Mouse (Mus musculus) heart, embryonic 10.5 days (tissue): ENCODE results near the gene Stx6. TPM values are rescaled to one million over a fixed set of nuclear protein-coding genes. Genes with fewer than 3 reads are reported as not detected.
"Not testable (repeated sequence)": the region's sequence is repeated elsewhere in the genome, so short reads cannot be mapped to it uniquely, and the experiment has no call there.

Experiments
- DNase-seq: peaks from one replicate; pipeline ENCODE4 v3.0.0-alpha.2; 2017; ENCODE audit warnings: low spot score
- H3K27ac ChIP-seq: fragments of 300-500 bp; sonication (generic); 2 replicates; pipeline ENCODE4 v1.5.1; 2016; ENCODE audit warnings: mild to moderate bottlenecking
- H3K27me3 ChIP-seq: fragments of 300-500 bp; sonication (generic); 2 replicates; pipeline ENCODE4 v1.6.1; 2016; ENCODE audit warnings: mild to moderate bottlenecking; ENCODE audit not compliant: poor library complexity, insufficient read depth, severe bottlenecking
- H3K36me3 ChIP-seq: fragments of 300-500 bp; sonication (generic); 2 replicates; pipeline ENCODE4 v1.6.1; 2016; ENCODE audit warnings: mild to moderate bottlenecking, moderate library complexity
- H3K4me1 ChIP-seq: fragments of 300-500 bp; sonication (generic); 2 replicates; pipeline ENCODE4 v1.6.1; 2016; ENCODE audit warnings: mild to moderate bottlenecking
- H3K4me3 ChIP-seq: fragments of 300-500 bp; sonication (generic); 2 replicates; pipeline ENCODE4 v1.5.1; 2016; ENCODE audit warnings: mild to moderate bottlenecking, moderate library complexity
- H3K9me3 ChIP-seq: fragments of 300-500 bp; sonication (generic); 2 replicates; pipeline ENCODE4 v1.6.1; 2016; ENCODE audit warnings: mild to moderate bottlenecking, moderate library complexity
- WGBS: fragments of 180-500 bp; shearing (Covaris S2); methylation state at CpG from one replicate; pipeline ENCODE4 v1.1.7; 2016; 5-methylcytosine and 5-hydroxymethylcytosine counted together
- polyA plus RNA-seq: library from polyadenylated mRNA; unstranded; fragments of >200 nt; fragmentation: Nextera tagmentation; extraction: Ambion mirVana; gene quantifications from 2 replicates; pipeline ENCODE4 v1.2.1, GENCODE M21; 2016

Gene Stx6
- polyA plus RNA-seq, 1 experiment from 2014 or later = 66.9 TPM

DNA sequence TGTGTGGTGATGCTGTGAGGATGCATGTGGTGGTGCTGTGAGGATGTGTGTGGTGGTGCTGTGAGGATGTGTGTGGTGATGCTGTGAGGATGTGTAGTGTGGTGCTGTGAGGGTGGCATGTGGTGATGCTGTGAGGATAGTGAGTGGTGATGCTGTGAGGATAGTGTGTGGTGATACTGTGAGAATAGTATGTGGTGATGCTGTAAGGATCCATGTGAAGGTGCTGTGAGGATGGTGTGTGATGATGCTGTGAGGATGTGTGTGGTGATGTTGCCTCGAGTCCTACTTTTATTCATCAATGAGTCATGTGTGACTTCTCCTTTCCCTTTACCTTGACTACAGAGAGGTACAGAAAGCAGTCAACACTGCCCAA is 15.1 kb downstream of the Stx6 start:
- 91% methylated on average over 1 of the region's 1 CpGs for WGBS
- not testable (repeated sequence) for H3K4me1 ChIP-seq, H3K4me3 ChIP-seq, DNase-seq, H3K27me3 ChIP-seq, H3K9me3 ChIP-seq, H3K27ac ChIP-seq
- peaks cover 42% of the 10 kb centered on the region for H3K36me3 ChIP-seq

DNA sequence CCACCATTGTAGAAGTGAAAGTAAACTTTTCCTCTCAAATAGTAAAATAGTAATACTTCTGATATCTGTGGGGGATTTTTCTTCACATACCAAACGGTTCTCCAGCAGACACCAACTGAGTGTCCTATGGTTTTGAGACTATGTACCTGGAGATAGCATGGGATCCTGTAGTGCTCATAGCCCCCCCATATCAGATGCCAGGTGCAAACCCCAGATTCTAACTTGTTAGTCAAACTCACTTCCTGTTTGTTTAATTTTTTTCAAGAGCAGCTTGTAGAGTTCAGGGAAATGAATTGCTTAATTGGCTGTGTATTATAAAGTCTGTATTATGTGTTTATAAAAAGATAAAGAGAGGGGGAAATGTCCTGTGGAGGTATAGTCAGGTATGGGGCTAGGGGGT is 15.9 kb downstream of the Stx6 start:
- WGBS = 88% methylated on average over 1 of the region's 1 CpGs
- Histone ChIP-seq H3K27ac (no peak overlapping the region), H3K27me3 (no peaks in the 10 kb centered on the region), H3K4me3 (no peak overlapping the region), H3K4me1 (peaks cover 10% of the 10 kb centered on the region; the same call in 1 of the 2 replicates), H3K36me3 (peaks cover 50% of the 10 kb centered on the region), H3K9me3 (no peaks in the 10 kb centered on the region)
- DNase-seq = no peak

DNA sequence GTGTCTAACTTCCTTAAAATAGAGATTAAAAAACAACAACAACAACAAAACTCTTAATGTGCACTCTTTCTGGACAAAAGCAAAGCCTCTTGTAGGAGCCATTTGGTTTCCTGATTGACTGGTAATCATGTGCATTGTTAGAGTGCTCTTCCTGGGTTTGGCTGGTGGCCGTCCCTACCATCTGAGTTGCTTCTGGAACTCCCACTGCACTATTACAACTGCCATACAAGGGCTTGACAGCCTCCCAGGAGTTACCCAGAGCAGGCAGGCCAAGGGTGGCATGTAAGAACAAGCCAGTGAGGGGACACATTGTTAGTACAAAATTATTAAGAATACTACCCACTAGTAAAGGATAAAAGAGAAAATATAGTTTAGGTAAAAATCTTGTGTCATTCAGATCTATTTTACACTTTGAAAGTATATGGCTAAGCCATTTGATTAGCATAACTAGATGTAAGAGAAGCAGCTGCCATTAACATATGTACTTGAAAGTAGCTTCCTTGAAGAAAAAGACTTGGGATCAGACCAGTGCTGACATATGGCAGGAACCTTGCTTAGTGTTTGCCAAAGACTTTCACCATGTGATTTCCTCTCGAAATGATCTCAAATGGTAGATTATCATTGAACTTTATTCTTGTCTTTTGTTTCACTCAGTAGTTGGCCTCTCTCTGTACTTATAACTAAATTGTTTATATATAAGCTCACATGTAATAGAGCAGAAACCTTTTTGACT is 19.8 kb downstream of the Stx6 start:
- H3K36me3 ChIP-seq = peaks cover 70% of the 10 kb centered on the region
- no peak overlapping the region for H3K4me3 ChIP-seq
- DNase-seq = no peak
- H3K9me3 ChIP-seq = no peaks in the 10 kb centered on the region
- H3K27me3 ChIP-seq = no peaks in the 10 kb centered on the region
- 0 out of 2 replicates have a peak, but pooled peaks cover 3% of the 10 kb centered on the region for H3K4me1 ChIP-seq
- 79% methylated on average over 2 of the region's 2 CpGs for WGBS
- no peak overlapping the region for H3K27ac ChIP-seq

DNA sequence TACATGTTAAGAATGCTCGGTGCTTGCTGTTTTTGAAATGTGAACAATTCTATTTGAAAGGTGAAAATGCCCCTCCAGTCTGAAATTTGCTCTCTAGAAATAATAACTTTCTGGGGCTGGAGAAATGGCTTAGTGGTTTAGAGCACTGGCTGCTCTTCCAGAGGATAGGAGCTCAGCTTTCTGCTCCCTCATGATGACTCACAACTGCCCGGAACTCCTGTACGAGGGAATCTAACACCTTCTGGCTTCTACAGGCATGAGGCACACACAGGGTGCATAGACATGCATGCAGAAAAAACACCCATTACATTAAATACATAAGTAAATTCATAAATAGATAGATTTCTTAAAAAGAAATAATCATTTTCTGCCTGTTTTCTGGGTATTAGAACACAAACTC is 25.7 kb downstream of the Stx6 start:
- no peak for DNase-seq
- Histone ChIP-seq H3K4me3 (no peak overlapping the region), H3K27ac (no peak overlapping the region), H3K36me3 (peaks cover 45% of the 10 kb centered on the region), H3K9me3 (no peaks in the 10 kb centered on the region), H3K27me3 (no peaks in the 10 kb centered on the region), H3K4me1 (0 out of 2 replicates have a peak, but pooled peaks cover 3% of the 10 kb centered on the region)
- 77% methylated on average over 3 of the region's 3 CpGs for WGBS

DNA sequence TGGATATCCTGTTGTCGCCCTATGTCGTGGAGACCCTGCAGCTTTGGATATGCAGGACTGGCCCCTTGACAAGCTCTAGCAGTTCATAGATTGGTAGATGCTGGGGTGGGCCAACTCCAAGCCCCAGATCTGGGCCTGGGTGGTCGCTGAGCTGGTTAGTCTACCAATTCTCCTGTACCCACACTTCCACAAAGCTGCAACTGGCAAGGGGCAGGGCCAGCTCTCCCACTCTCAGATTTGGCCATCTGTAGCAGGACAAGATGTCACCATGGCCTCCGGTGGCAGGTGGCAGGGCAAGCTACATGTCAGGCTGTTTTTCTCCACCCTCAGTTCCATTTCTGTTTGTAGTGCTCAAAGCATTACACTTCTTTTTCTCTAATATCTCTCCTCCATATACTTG is 30.1 kb downstream of the Stx6 start:
- WGBS = 91% methylated on average over 4 of the region's 4 CpGs
- no peaks in the 10 kb centered on the region for H3K27me3 ChIP-seq
- H3K4me3 ChIP-seq = no peak overlapping the region
- no peaks in the 10 kb centered on the region for H3K9me3 ChIP-seq
- peaks cover 4% of the 10 kb centered on the region; the same call in 1 of the 2 replicates for H3K4me1 ChIP-seq
- no peak for DNase-seq
- H3K36me3 ChIP-seq = peaks cover 51% of the 10 kb centered on the region
- H3K27ac ChIP-seq = no peak overlapping the region

DNA sequence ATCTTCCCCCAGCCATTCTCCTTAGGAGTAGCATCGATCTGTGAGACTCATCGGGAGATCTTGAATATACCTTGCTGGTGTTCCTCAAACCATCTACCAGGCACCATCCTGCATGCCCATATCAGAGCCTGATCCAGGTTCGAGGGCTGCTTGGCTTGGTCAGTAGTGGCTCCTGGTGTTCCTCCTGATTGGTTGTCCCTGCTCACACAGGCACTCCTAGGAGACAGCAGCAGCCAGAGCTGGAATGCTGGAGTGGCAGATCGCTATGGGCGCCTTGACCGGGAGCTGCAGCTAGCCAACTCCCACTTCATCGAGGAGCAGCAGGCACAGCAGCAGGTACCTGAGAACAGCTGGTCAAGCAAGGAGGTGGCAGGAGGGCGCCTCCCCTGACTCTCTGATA is 32.7 kb downstream of the Stx6 start:
- no peaks in the 10 kb centered on the region for H3K27me3 ChIP-seq
- H3K27ac ChIP-seq = no peak overlapping the region
- DNase-seq = no peak
- H3K4me3 ChIP-seq = no peak overlapping the region
- peaks cover 64% of the 10 kb centered on the region for H3K36me3 ChIP-seq
- H3K9me3 ChIP-seq = no peaks in the 10 kb centered on the region
- WGBS = 83% methylated on average over 8 of the region's 8 CpGs
- H3K4me1 ChIP-seq = peaks cover 4% of the 10 kb centered on the region; the same call in 1 of the 2 replicates

DNA sequence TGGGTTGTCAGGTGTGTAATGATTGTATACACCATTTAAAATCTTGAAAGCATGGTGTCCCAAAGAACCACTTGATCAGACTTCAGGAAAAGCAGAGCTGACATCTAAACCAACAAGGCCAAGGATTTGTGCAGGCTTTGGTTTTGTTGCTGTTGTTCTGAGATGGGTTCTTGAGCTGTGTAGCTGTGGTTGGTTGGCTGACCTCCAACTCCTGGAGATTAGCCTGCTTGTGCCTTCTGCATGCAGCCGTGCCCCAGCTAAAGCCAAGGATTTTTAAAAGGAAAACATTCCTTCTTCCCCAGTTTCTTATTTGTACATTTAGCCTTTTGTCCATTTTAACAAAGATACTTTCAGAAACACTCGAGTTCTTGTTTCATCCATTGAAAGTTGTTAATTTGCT is 33.2 kb downstream of the Stx6 start:
- Histone ChIP-seq H3K27ac (no peak overlapping the region), H3K27me3 (no peaks in the 10 kb centered on the region), H3K36me3 (peaks cover 64% of the 10 kb centered on the region)

DNA sequence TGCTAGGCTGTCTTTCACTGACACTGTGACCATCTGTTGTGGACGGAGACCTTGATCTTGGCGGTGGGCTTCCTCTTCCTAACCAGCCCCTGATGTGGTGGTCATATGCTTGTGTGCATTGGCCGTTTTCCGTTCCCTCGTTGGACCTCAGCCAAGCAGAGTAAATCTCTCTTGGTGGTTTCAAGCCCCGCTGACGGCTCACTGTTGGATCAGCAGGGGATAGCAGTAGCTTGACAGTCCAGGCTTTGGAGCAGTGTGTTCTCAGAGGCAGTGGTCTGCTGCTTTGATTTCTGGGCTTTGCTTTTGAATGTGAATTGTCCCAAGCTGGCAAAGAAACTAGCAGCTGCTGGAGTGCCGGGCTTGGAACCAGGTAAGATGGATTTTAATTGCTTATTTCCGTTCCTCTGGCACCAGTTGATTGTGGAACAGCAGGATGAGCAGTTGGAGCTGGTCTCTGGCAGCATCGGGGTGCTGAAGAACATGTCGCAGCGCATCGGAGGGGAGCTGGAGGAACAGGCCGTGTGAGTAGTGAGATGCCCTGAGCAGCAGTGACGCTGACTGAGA is 34.4 kb downstream of the Stx6 start:
- DNase-seq = no peak
- Histone ChIP-seq H3K27me3 (no peaks in the 10 kb centered on the region), H3K9me3 (no peaks in the 10 kb centered on the region), H3K4me1 (peaks cover 4% of the 10 kb centered on the region; the same call in 1 of the 2 replicates), H3K36me3 (peaks cover 66% of the 10 kb centered on the region), H3K4me3 (no peak overlapping the region), H3K27ac (no peak overlapping the region)
- WGBS = 84% methylated on average over 15 of the region's 15 CpGs

More for the DNA sequence above, 33.2 kb downstream of the Stx6 start:
- peaks cover 4% of the 10 kb centered on the region; the same call in 1 of the 2 replicates for H3K4me1 ChIP-seq
- H3K9me3 ChIP-seq = no peaks in the 10 kb centered on the region
- DNase-seq = no peak
- no peak overlapping the region for H3K4me3 ChIP-seq
- 80% methylated on average over 2 of the region's 2 CpGs for WGBS

DNA sequence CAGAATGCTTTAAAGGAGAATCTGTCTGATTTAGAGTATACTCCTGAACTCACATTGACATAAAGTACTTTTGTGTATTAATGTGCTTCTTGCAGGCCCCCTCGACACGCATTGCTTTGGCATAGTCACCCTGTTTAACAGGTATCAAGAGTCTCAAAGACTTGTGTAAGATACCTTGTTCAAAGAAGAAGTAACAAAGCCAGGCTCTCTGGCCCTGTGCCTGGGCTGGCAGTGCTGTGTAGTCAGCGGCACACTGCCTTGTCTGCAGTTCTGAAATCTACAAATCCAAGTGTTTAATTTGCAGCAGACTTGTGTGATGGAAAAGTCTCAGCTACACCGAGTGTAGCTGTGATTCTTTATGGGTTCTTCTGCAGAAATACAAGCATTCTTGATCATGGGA is 38.2 kb downstream of the Stx6 start:
- H3K4me3 ChIP-seq = no peak overlapping the region
- no peak overlapping the region for H3K27ac ChIP-seq
- H3K36me3 ChIP-seq = peaks cover 65% of the 10 kb centered on the region
- peaks cover 9% of the 10 kb centered on the region for H3K4me1 ChIP-seq
- H3K27me3 ChIP-seq = no peaks in the 10 kb centered on the region
- no peaks in the 10 kb centered on the region for H3K9me3 ChIP-seq
- DNase-seq = no peak
- WGBS = 87% methylated on average over 4 of the region's 4 CpGs

DNA sequence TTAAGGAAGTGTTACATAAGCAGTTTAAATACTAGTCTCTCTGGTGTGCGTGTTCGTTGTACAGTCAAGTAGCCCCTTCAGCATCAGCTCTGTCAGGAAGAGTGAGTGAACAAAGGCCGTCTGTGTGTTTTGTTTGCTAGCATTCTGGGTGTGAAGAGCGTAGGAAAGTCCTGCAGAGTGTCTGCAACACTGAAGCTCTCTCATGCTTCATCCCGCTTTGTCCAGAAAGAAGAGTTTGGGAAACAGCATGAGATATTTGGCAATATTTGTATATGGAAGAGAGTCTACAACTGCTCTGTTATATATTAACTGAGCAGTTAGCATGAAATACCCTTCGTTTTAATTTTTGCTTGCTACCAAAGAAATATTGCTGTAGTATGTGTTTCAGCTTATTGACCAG is 41.0 kb downstream of the Stx6 start:
- Histone ChIP-seq H3K4me1 (peaks cover 16% of the 10 kb centered on the region), H3K27ac (no peak overlapping the region), H3K36me3 (peaks cover 63% of the 10 kb centered on the region), H3K27me3 (no peaks in the 10 kb centered on the region), H3K4me3 (no peak overlapping the region), H3K9me3 (no peaks in the 10 kb centered on the region)
- no peak for DNase-seq
- 83% methylated on average over 6 of the region's 6 CpGs for WGBS

DNA sequence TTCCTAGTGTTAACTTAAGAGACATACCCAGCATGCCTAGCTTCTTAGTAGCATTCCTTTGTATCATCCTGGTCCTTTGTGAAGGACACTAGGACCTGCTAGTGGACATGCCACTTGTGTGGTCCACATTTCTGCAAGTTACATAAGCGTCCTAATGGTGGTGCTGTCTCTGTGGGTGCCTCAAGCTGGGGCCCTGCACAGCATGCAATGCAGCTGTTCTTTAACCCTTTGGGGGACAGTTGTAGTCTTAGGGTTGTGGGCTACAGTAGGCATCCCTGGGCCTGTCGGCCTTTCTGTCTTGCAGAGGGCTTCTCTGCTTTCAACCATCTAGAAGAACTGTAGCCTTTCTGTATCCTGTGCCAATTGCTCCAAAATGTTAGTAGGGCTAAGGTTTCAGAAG is 42.5 kb downstream of the Stx6 start:
- H3K36me3 ChIP-seq = peaks cover 56% of the 10 kb centered on the region
- no peaks in the 10 kb centered on the region for H3K27me3 ChIP-seq

DNA sequence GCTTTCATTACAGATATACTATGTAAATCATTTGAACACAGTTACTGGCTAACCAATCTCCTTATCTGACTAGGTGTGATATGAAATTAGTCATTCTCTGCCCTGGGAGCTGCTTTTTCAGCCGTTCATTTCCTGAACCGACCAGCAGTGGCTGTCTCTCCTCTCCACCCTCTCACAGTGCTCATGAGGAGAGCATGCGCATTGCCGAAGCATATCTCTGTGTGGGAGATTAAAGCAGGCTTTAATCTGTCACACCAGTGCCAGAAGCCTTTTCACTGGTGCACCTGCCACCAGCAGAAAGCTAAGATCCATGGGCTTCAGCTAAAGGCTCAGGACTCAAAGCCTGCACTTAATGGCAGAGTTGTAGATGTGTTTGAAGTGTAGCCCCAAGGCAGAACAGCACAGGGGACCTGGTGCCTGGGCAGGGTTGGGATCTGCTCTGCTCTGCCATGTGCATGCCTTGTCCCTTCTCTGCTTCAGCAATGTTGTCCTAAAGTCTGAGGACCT is 42.9 kb downstream of the Stx6 start:
- Histone ChIP-seq H3K9me3 (no peaks in the 10 kb centered on the region), H3K27me3 (no peaks in the 10 kb centered on the region), H3K4me1 (peaks cover 33% of the 10 kb centered on the region), H3K27ac (0 out of 2 replicates have a peak overlapping the region, but pooled peaks have one; percentile 18), H3K4me3 (no peak overlapping the region), H3K36me3 (peaks cover 56% of the 10 kb centered on the region)
- DNase-seq = no peak
- WGBS = 38% methylated on average over 4 of the region's 4 CpGs

More for the DNA sequence above, 42.5 kb downstream of the Stx6 start:
- DNase-seq = no peak
- no peak overlapping the region for H3K27ac ChIP-seq
- peaks cover 28% of the 10 kb centered on the region for H3K4me1 ChIP-seq
- 57% methylated on average over 2 of the region's 2 CpGs for WGBS
- no peaks in the 10 kb centered on the region for H3K9me3 ChIP-seq
- no peak overlapping the region for H3K4me3 ChIP-seq

DNA sequence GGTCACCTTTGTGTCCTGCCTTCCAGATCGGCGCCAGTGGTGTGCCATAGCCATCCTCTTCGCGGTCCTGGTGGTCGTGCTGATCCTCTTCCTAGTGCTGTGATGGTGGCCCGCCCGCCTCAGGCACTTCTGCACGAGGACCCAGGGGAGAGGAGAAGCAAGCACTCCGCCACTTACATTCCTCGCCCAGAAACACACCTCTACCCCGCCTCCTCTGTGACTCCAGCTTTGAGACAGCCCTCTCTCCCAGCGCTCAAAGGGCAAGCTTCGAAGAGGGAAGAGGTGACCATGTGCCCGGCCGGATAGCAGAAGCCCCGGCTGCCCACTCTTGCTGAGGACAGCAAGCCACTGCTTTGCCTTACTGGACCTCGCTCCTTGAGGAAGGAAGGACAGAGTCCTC is 43.4 kb downstream of the Stx6 start:
- 81% methylated on average over 17 of the region's 17 CpGs for WGBS
- no peak for DNase-seq
- Histone ChIP-seq H3K9me3 (no peaks in the 10 kb centered on the region), H3K27ac (0 out of 2 replicates have a peak overlapping the region, but pooled peaks have one; percentile 37), H3K4me1 (peaks cover 38% of the 10 kb centered on the region), H3K36me3 (peaks cover 56% of the 10 kb centered on the region), H3K4me3 (no peak overlapping the region), H3K27me3 (no peaks in the 10 kb centered on the region)
